ENCODE assay signal across 13 mouse cellular contexts in the genomic region with DNA sequence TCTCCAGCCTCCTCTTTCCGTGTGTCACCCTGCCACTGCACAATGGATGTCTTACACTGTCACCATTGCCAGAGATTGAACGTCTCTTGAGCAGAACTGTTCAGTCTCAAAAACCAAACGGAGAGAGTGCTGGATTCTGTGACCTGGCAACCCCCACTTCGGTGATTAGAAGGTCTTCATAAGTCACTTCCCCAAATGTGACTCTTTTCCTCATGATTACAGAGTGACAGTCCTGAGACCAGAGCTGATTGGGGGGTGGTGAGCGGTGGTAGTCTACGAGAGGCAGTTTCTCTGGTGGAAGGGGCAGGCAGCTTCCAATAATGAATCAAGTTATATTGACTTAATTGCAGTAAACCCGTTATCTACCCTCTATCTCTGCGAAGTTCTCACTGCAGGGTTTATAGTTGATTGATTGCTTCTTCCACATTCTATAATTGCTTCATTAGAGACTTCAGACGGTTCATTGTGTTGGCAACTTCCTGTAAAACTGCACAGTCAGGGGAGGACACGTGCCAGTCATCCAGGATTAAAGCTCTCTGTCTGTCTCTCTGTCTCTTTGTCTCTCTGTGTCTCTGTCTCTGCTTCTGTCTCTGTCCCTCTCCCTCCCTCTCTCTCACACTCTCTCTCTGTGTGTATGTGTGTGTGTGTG.
"Had no signal": no experiment of that assay in that cellular context is flagged by ENCODE, and none has a peak within 500 bp of the region (broad histone marks: within the 10 kb centered on the region; RNA-seq: fewer than 3 reads in every experiment).

No protein-coding gene starts in this region.

- H3K36me3 ChIP-seq: limb, embryonic 15.5 days; liver, embryonic 12.5 days; midbrain, embryonic 15.5 days; neural tube, embryonic 13.5 days had no signal

- H3K4me2 ChIP-seq: limb, embryonic 15.5 days; liver, embryonic 12.5 days; lung, embryonic 14.5 days; midbrain, embryonic 15.5 days; neural tube, embryonic 13.5 days had no signal

- ATAC-seq: liver, embryonic 12.5 days; midbrain, embryonic 15.5 days had no signal

- H3K27me3 ChIP-seq: limb, embryonic 15.5 days; liver, embryonic 12.5 days; midbrain, embryonic 15.5 days; neural tube, embryonic 13.5 days had no signal

- DNase-seq: kidney, adult 18-20 months; kidney, postnatal 10 days; kidney, postnatal 4 days; lung, embryonic 14.5 days; lung, postnatal 10 days; lung, postnatal 4 days; right cerebral cortex, adult 18-20 months; thymus, adult 18-20 months; thymus, postnatal 25 days had no signal

- H3K9ac ChIP-seq: limb, embryonic 15.5 days; liver, embryonic 12.5 days; lung, embryonic 14.5 days; midbrain, embryonic 15.5 days; neural tube, embryonic 13.5 days had no signal

- H3K27ac ChIP-seq: limb, embryonic 15.5 days; liver, embryonic 12.5 days; midbrain, embryonic 15.5 days; neural tube, embryonic 13.5 days had no signal

- H3K4me3 ChIP-seq: limb, embryonic 15.5 days; liver, embryonic 12.5 days; midbrain, embryonic 15.5 days; neural tube, embryonic 13.5 days had no signal

- H3K4me1 ChIP-seq: limb, embryonic 15.5 days; liver, embryonic 12.5 days; midbrain, embryonic 15.5 days; neural tube, embryonic 13.5 days had no signal

- H3K9me3 ChIP-seq: limb, embryonic 15.5 days; liver, embryonic 12.5 days; midbrain, embryonic 15.5 days; neural tube, embryonic 13.5 days had no signal
